Mouse (Mus musculus) kidney, postnatal 0 days (tissue): ENCODE results near the gene Trpm5. TPM values are rescaled to one million over a fixed set of nuclear protein-coding genes. Genes with fewer than 3 reads are reported as not detected.

Experiments used
- ATAC-seq: fragments of 200-750 bp; cut with Nextera tagmentation; replicated peaks from 2 replicates; pipeline ENCODE4 v1.8.0; 2017; ENCODE audit warnings: low read depth, moderate number of reproducible peaks, moderate TSS enrichment, moderate library complexity; ENCODE audit not compliant: low FRiP score
- DNase-seq: peaks from one replicate; pipeline ENCODE4 v3.0.0-alpha.2; 2016; ENCODE audit warnings: low spot score
- H3K27ac ChIP-seq: fragments of 300-500 bp; sonication (generic); 2 replicates; pipeline ENCODE4 v1.5.1; 2014; ENCODE audit warnings: mild to moderate bottlenecking
- H3K27me3 ChIP-seq: fragments of 300-500 bp; sonication (generic); 2 replicates; pipeline ENCODE4 v1.6.1; 2014; ENCODE audit warnings: low read length, mixed read lengths; ENCODE audit not compliant: insufficient read depth
- H3K36me3 ChIP-seq: fragments of 300-500 bp; sonication (generic); 2 replicates; pipeline ENCODE4 v1.6.1; 2014; ENCODE audit warnings: low read length, mixed read lengths; ENCODE audit not compliant: insufficient read depth
- H3K4me1 ChIP-seq: fragments of 300-500 bp; sonication (generic); replicated peaks from 2 replicates; pipeline ENCODE4 v1.6.1; 2014; ENCODE audit warnings: antibody characterized with exemption, low read length, mixed read lengths; ENCODE audit not compliant: insufficient read depth
- H3K4me2 ChIP-seq: fragments of 300-500 bp; sonication (generic); 2 replicates; pipeline ENCODE4 v1.6.1; 2014; ENCODE audit warnings: mild to moderate bottlenecking, low read length, moderate library complexity, mixed read lengths
- H3K4me3 ChIP-seq: fragments of 300-500 bp; sonication (generic); replicated peaks from 2 replicates; pipeline ENCODE4 v1.5.1; 2014; ENCODE audit warnings: low read depth, low read length
- H3K9ac ChIP-seq: fragments of 300-500 bp; sonication (generic); 2 replicates; pipeline ENCODE4 v1.6.1; 2014; ENCODE audit warnings: low read depth, low read length
- H3K9me3 ChIP-seq: fragments of 300-500 bp; sonication (generic); replicated peaks from 2 replicates; pipeline ENCODE4 v1.6.1; 2016; ENCODE audit warnings: low read length, inconsistent platforms, mixed read lengths
- CTCF ChIP-seq: IDR thresholded peaks from 2 replicates; pipeline ENCODE4 v1.5.1; 2016; ENCODE audit warnings: antibody characterized with exemption, low read depth, mild to moderate bottlenecking, moderate library complexity
- WGBS: fragments of 180-500 bp; shearing (Covaris S2); extraction: QIAGEN DNeasy Blood & Tissue Kit; methylation state at CpG from one replicate; pipeline ENCODE4 v1.1.7; 2014; 5-methylcytosine and 5-hydroxymethylcytosine counted together
- polyA plus RNA-seq: library from polyadenylated mRNA; unstranded; fragments of >200 nt; fragmentation: Nextera tagmentation; extraction: Ambion mirVana; gene quantifications from 2 replicates; pipeline ENCODE4 v1.2.1, GENCODE M21; 2015

Gene Trpm5
- polyA plus RNA-seq, 1 experiment from 2014 or later: 3.9 TPM

- H3K27me3 ChIP-seq: no peaks in the 10 kb centered on the region
- no peak overlapping the region for H3K27ac ChIP-seq
- H3K4me3 ChIP-seq: no peak overlapping the region
- H3K4me1 ChIP-seq: no peaks in the 10 kb centered on the region
- no peak for ATAC-seq
- no peak for DNase-seq
- no peaks in the 10 kb centered on the region for H3K36me3 ChIP-seq
- no peak overlapping the region for H3K4me2 ChIP-seq
- no peak for TF ChIP-seq CTCF
- no peaks in the 10 kb centered on the region for H3K9me3 ChIP-seq
- 78% methylated on average over 5 of the region's 5 CpGs for WGBS
- no peak overlapping the region for H3K9ac ChIP-seq
Measured at GRCm38 (mm10) chr7:143132815-143133214, 38.4 kb upstream of the Trpm5 start.

- DNase-seq: no peak
- WGBS: 62% methylated on average over 3 of the region's 3 CpGs
Measured at GRCm38 (mm10) chr7:143124902-143125301, 30.5 kb upstream of the Trpm5 start.

GRCm38 (mm10) chr7:143123876-143124669 is 29.6 kb upstream of the Trpm5 start:
- Histone ChIP-seq H3K27ac (peak overlapping the region; percentile 84), H3K4me1 (peaks cover 16% of the 10 kb centered on the region), H3K9ac (no peak overlapping the region), H3K9me3 (no peaks in the 10 kb centered on the region), H3K36me3 (no peaks in the 10 kb centered on the region), H3K4me2 (0 out of 2 replicates have a peak overlapping the region, but pooled peaks have one; percentile 22), H3K27me3 (no peaks in the 10 kb centered on the region), H3K4me3 (no peak overlapping the region)
- 10% methylated on average over 6 of the region's 6 CpGs for WGBS
- no peak for TF ChIP-seq CTCF
- DNase-seq (peak; percentile 85), ATAC-seq (peak; percentile 89)

More at GRCm38 (mm10) chr7:143124902-143125301, 30.5 kb upstream of the Trpm5 start:
- H3K4me1 ChIP-seq: peaks cover 16% of the 10 kb centered on the region
- H3K4me3 ChIP-seq: no peak overlapping the region
- no peak for ATAC-seq
- no peaks in the 10 kb centered on the region for H3K9me3 ChIP-seq
- H3K27me3 ChIP-seq: no peaks in the 10 kb centered on the region
- 0 out of 2 replicates have a peak overlapping the region, but pooled peaks have one; percentile 35 for H3K9ac ChIP-seq
- H3K4me2 ChIP-seq: no peak overlapping the region
- TF ChIP-seq CTCF: no peak
- no peaks in the 10 kb centered on the region for H3K36me3 ChIP-seq
- H3K27ac ChIP-seq: peak overlapping the region; percentile 71

GRCm38 (mm10) chr7:143122191-143122590 is 27.7 kb upstream of the Trpm5 start:
- ATAC-seq: no peak
- Histone ChIP-seq H3K27ac (peak overlapping the region; percentile 50; the same call in 1 of the 2 replicates), H3K9me3 (no peaks in the 10 kb centered on the region), H3K9ac (no peak overlapping the region), H3K4me2 (no peak overlapping the region), H3K27me3 (no peaks in the 10 kb centered on the region), H3K4me1 (peaks cover 24% of the 10 kb centered on the region), H3K36me3 (no peaks in the 10 kb centered on the region), H3K4me3 (no peak overlapping the region)
- DNase-seq: no peak
- TF ChIP-seq CTCF: no peak
- 72% methylated on average over 5 of the region's 5 CpGs for WGBS

GRCm38 (mm10) chr7:143119826-143120225 is 25.4 kb upstream of the Trpm5 start:
- H3K4me2 ChIP-seq: no peak overlapping the region
- H3K4me1 ChIP-seq: peaks cover 21% of the 10 kb centered on the region
- ATAC-seq: no peak
- H3K27me3 ChIP-seq: no peaks in the 10 kb centered on the region
- no peak overlapping the region for H3K9ac ChIP-seq
- H3K9me3 ChIP-seq: no peaks in the 10 kb centered on the region
- H3K27ac ChIP-seq: peak overlapping the region; percentile 79
- H3K4me3 ChIP-seq: no peak overlapping the region
- 61% methylated on average over 3 of the region's 3 CpGs for WGBS
- no peak for DNase-seq
- no peak for TF ChIP-seq CTCF
- no peaks in the 10 kb centered on the region for H3K36me3 ChIP-seq

GRCm38 (mm10) chr7:143119407-143119806 is 25.0 kb upstream of the Trpm5 start:
- H3K9me3 ChIP-seq: no peaks in the 10 kb centered on the region
- H3K4me1 ChIP-seq: peaks cover 17% of the 10 kb centered on the region
- ATAC-seq: no peak; the same call in 1 of the 2 replicates
- H3K4me3 ChIP-seq: no peak overlapping the region
- no peak for TF ChIP-seq CTCF
- H3K4me2 ChIP-seq: no peak overlapping the region
- H3K9ac ChIP-seq: no peak overlapping the region
- H3K27me3 ChIP-seq: no peaks in the 10 kb centered on the region
- WGBS: 0% methylated on average over 1 of the region's 1 CpGs
- DNase-seq: peak; percentile 60
- H3K36me3 ChIP-seq: no peaks in the 10 kb centered on the region
- peak overlapping the region; percentile 79 for H3K27ac ChIP-seq
